Mouse (Mus musculus): ENCODE measurements around the gene Trim28. TPM values are rescaled to one million over a fixed set of nuclear protein-coding genes. Genes with fewer than 3 reads are reported as not detected.

Gene Trim28
- total and polyA plus RNA-seq, 3 experiments, result 500 to 891 (median 516) TPM

GRCm38 (mm10) chr7:13044254-13044625 lies 45.3 kb downstream of the Trim28 start:
- in situ Hi-C loops (cut with MboI; ENCODE audit: low pct_ligation_motif_present, low pct_unique_long_range_greater_than_20kb, low sequenced_read_pairs), result loop anchor here (5.0 to 10.0 kb wide), 2 partner anchors 37 to 119 kb away; partner anchors contain the start of genes Rnf225 and Rps5
- no peak overlapping the region for H3K4me3 ChIP-seq (replicated peaks in 1 of 3; ENCODE audit: low read depth in 2 of 3, low read length in 2 of 3, poor library complexity in 1 of 3)

GRCm38 (mm10) chr7:13046084-13046483 lies 47.2 kb downstream of the Trim28 start:
- no peaks in the 10 kb centered on the region for H3K79me2 ChIP-seq (replicated peaks; ENCODE audit: control insufficient read depth, extremely low read depth, insufficient read depth, poor library complexity, severe bottlenecking)
- H3K27me3 ChIP-seq (replicated peaks), result peaks cover 8% of the 10 kb centered on the region
- H3K9me3 ChIP-seq (replicated peaks; ENCODE audit: low read length), result peaks cover 10% of the 10 kb centered on the region
- no peak overlapping the region for H3K9ac ChIP-seq (ENCODE audit: insufficient read depth, low read depth)
- H3K27ac ChIP-seq (ENCODE audit: insufficient read depth, low read depth), result no peak overlapping the region
- H3K4me1 ChIP-seq (ENCODE audit: control insufficient read depth in 1 of 2, insufficient read depth in 2 of 2), result peaks cover 0 to 2% of the 10 kb centered on the region in 2 experiments; a peak in 1 of 4 replicates
- dilution Hi-C loops (cut with MboI; ENCODE audit: extremely low pct_ligation_motif_present, extremely low pct_unique_long_range_greater_than_20kb, low sequenced_read_pairs) (no loop called here), in situ Hi-C loops (cut with MboI; ENCODE audit: low pct_ligation_motif_present, low pct_unique_long_range_greater_than_20kb, low sequenced_read_pairs) (loop anchor here (10.0 kb wide), 1 partner anchor 121 kb away; the partner anchor contains the start of genes Rnf225 and Rps5)
- DNase-seq (ENCODE audit: extremely low read depth), result peak; percentile 79
- H3K4me2 ChIP-seq (ENCODE audit: insufficient read depth, low read depth, poor library complexity, severe bottlenecking), result peak overlapping the region; percentile 51
- no peak overlapping the region for H3K4me3 ChIP-seq (replicated peaks in 1 of 3; ENCODE audit: low read depth in 2 of 3, low read length in 2 of 3, poor library complexity in 1 of 3)
- TF ChIP-seq KAT2A (IDR thresholded peaks at IDR 0.05; ENCODE audit: insufficient replicate concordance, low read length) (no peak), JUN (IDR thresholded peaks at IDR 0.05; ENCODE audit: insufficient read depth, low read depth, low read length) (no peak), EP300 (IDR thresholded peaks at IDR 0.05; ENCODE audit: low read length) (no peak), ELF1 (IDR thresholded peaks at IDR 0.05; ENCODE audit: low read depth, low read length) (peak; percentile 44; the same call in 1 of the 2 replicates), PAX5 (IDR thresholded peaks at IDR 0.05; ENCODE audit: low read length) (no peak), JUND (conservative IDR thresholded peaks at IDR 0.05; ENCODE audit: low read depth, low read length) (0 out of 2 replicates have a peak, but pooled peaks have one; percentile 28), IRF4 (IDR thresholded peaks at IDR 0.05; ENCODE audit: low read depth, low read length) (no peak), SMC3 (IDR thresholded peaks at IDR 0.05; ENCODE audit: low read depth, low read length) (peak; percentile 91), MAFK (IDR thresholded peaks at IDR 0.05; ENCODE audit: insufficient replicate concordance, low read length) (no peak), POLR2A (IDR thresholded peaks at IDR 0.05; ENCODE audit: low read depth, low read length) (no peak), CHD2 (IDR thresholded peaks at IDR 0.05; ENCODE audit: low read length) (no peak), MAX (IDR thresholded peaks at IDR 0.05; ENCODE audit: low read length) (no peak; the same call in 1 of the 2 replicates), BHLHE40 (IDR thresholded peaks at IDR 0.05; ENCODE audit: low read depth, low read length) (no peak), MYC (IDR thresholded peaks at IDR 0.05; ENCODE audit: low read depth, low read length) (peak; percentile 61; the same call in 1 of the 2 replicates), RAD21 (IDR thresholded peaks at IDR 0.05; ENCODE audit: low read depth, low read length) (peak; percentile 99), ZMIZ1 (IDR thresholded peaks at IDR 0.05; ENCODE audit: low read depth, low read length) (no peak), CHD1 (IDR thresholded peaks at IDR 0.05; ENCODE audit: low read depth, low read length) (no peak), ZC3H11A (IDR thresholded peaks at IDR 0.05; ENCODE audit: low read depth, low read length) (peak; percentile 48), CTCF (conservative IDR thresholded peaks at IDR 0.05 in 1 of 2, IDR thresholded peaks at IDR 0.05 in 1 of 2; ENCODE audit: low read depth in 2 of 2, low read length in 2 of 2) (peak; percentile 72 to 97), RCOR1 (conservative IDR thresholded peaks at IDR 0.05; ENCODE audit: low read depth, low read length) (no peak), SIN3A (IDR thresholded peaks at IDR 0.05; ENCODE audit: low read length) (no peak; the same call in 1 of the 2 replicates), ZNF384 (IDR thresholded peaks at IDR 0.05; ENCODE audit: low read depth, low read length) (no peak)
- H3K36me3 ChIP-seq (replicated peaks in 1 of 2; ENCODE audit: control insufficient read depth in 1 of 2, insufficient read depth in 1 of 2, low read length in 1 of 2), result peaks cover 0 to 18% of the 10 kb centered on the region in 2 experiments

More at GRCm38 (mm10) chr7:13044254-13044625, 45.3 kb downstream of the Trim28 start:
- dilution Hi-C loops (cut with MboI; ENCODE audit: extremely low pct_ligation_motif_present, extremely low pct_unique_long_range_greater_than_20kb, low sequenced_read_pairs), result no loop called here
- H3K79me2 ChIP-seq (replicated peaks; ENCODE audit: control insufficient read depth, extremely low read depth, insufficient read depth, poor library complexity, severe bottlenecking), result no peaks in the 10 kb centered on the region
- no peak overlapping the region for H3K9ac ChIP-seq (ENCODE audit: insufficient read depth, low read depth)
- peaks cover 0 to 16% of the 10 kb centered on the region in 2 experiments; a peak in 2 of 4 replicates for H3K4me1 ChIP-seq (ENCODE audit: control insufficient read depth in 1 of 2, insufficient read depth in 2 of 2)
- no peak overlapping the region for H3K27ac ChIP-seq (ENCODE audit: insufficient read depth, low read depth)
- DNase-seq (ENCODE audit: extremely low read depth), result no peak
- H3K36me3 ChIP-seq (replicated peaks in 1 of 2; ENCODE audit: control insufficient read depth in 1 of 2, insufficient read depth in 1 of 2, low read length in 1 of 2), result peaks cover 0 to 21% of the 10 kb centered on the region in 2 experiments
- TF ChIP-seq UBTF (IDR thresholded peaks at IDR 0.05; ENCODE audit: low read depth, low read length) (no peak), KAT2A (IDR thresholded peaks at IDR 0.05; ENCODE audit: insufficient replicate concordance, low read length) (no peak)
- peaks cover 10% of the 10 kb centered on the region for H3K9me3 ChIP-seq (replicated peaks; ENCODE audit: low read length)
- H3K4me2 ChIP-seq (ENCODE audit: insufficient read depth, low read depth, poor library complexity, severe bottlenecking), result no peak overlapping the region
- H3K27me3 ChIP-seq (replicated peaks), result peaks cover 6% of the 10 kb centered on the region

Data from CH12.LX (cell line).